Mouse (Mus musculus) myocyte (in vitro differentiated cells): ENCODE data around the gene Slc16a10.

Experiments used
- TCF3 ChIP-seq: IDR thresholded peaks from one replicate; pipeline ENCODE4 v1.6.1; 2011; ENCODE audit warnings: low read depth, control low read depth; ENCODE audit not compliant: insufficient read length
- USF1 ChIP-seq: IDR thresholded peaks from one replicate; pipeline ENCODE4 v1.6.1; 2011; ENCODE audit warnings: low read depth, mild to moderate bottlenecking, control low read depth, moderate library complexity

- TF ChIP-seq TCF3 (no peak), USF1 (no peak)
Observed at GRCm38 (mm10) chr10:40105174-40105573, 36.9 kb downstream of the Slc16a10 start.
